Mouse (Mus musculus): ENCODE data around the gene Zc2hc1b. TPM values are rescaled to one million over a fixed set of nuclear protein-coding genes. Genes with fewer than 3 reads are reported as not detected.

The Zc2hc1b gene
- total and polyA plus RNA-seq, 2 experiments from 2014 or later: not detected

DNA sequence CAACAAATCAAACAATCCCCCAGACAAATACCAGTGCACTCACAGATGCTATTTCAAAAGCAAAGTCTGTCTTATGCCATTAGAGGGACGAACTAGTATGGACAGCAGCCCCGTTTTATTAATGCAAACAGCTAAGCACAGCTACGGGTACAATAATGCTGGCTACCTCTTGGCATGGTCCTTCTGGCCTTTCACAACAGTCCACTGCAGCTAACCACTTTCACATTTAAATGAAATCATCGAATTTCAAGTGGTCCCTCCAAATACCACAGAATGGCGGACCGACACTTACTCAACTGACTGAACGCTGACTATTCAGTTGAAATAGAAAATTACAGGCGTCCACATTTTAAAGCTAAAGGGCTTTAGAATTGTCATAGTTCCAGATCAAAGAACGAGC, 34.5 kb upstream of the Zc2hc1b start:
- no peaks in the 10 kb centered on the region for H3K4me1 ChIP-seq (ENCODE audit: insufficient read depth, low read length)
- WGBS: 73% methylated on average over 9 of the region's 9 CpGs
- H3K4me3 ChIP-seq (ENCODE audit: low read depth, low read length): no peak overlapping the region
- TF ChIP-seq CTCF (IDR thresholded peaks at IDR 0.05): no peak
- no peak overlapping the region for H3K9ac ChIP-seq (replicated peaks; ENCODE audit: low read length, poor library complexity, severe bottlenecking)
- DNase-seq (ENCODE audit: low spot score): no peak
- H3K9me3 ChIP-seq (ENCODE audit: low read length): no peaks in the 10 kb centered on the region
- H3K4me2 ChIP-seq (ENCODE audit: low read depth, low read length, poor library complexity, severe bottlenecking): no peak overlapping the region
- H3K27me3 ChIP-seq (ENCODE audit: insufficient read depth, low read length): no peaks in the 10 kb centered on the region
- no peak overlapping the region for H3K27ac ChIP-seq (ENCODE audit: low read depth, low read length)
- H3K36me3 ChIP-seq (ENCODE audit: insufficient read depth, low read length): no peaks in the 10 kb centered on the region
- ATAC-seq (ENCODE audit: low FRiP score): no peak

DNA sequence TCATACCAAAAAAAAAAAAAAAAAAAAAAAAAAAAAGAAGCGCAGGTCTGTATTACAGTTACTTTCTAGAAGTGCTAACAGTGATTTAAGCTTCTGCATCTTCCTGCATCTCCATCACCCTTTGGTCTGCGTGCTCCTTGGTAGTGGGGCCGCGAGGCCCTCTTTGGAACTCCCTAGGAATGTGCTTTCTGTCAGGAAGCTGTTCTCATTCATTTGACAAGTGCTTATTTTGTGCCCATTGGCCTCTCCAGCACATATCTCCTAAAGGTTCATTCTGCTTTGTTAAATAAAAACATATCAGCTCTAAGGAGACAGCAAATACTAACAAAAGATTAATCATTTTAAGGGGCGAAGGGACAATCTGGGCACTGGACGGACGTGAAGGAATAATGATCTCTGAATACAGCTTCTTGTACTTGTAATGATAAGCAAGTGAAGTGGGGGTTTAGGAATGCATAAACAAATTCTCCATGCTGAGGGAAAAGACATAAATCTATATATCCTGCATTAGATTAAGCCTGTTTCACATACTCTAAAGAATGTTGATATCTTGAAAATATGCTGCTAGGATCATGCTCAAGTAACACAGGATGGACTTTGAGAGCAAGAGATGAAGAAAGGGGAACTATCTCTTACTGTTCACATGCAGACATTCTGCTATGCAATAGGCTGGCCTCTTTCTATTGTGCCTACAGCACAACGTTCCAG, 32.3 kb upstream of the Zc2hc1b start:
- TF ChIP-seq CTCF (IDR thresholded peaks at IDR 0.05): no peak
- no peaks in the 10 kb centered on the region for H3K4me1 ChIP-seq (ENCODE audit: insufficient read depth, low read length)
- no peaks in the 10 kb centered on the region for H3K36me3 ChIP-seq (ENCODE audit: insufficient read depth, low read length)
- H3K4me2 ChIP-seq (ENCODE audit: low read depth, low read length, poor library complexity, severe bottlenecking): no peak overlapping the region
- 72% methylated on average over 8 of the region's 8 CpGs for WGBS
- no peaks in the 10 kb centered on the region for H3K9me3 ChIP-seq (ENCODE audit: low read length)
- no peak overlapping the region for H3K27ac ChIP-seq (ENCODE audit: low read depth, low read length)
- H3K9ac ChIP-seq (replicated peaks; ENCODE audit: low read length, poor library complexity, severe bottlenecking): no peak overlapping the region
- ATAC-seq (ENCODE audit: low FRiP score): no peak
- no peak overlapping the region for H3K4me3 ChIP-seq (ENCODE audit: low read depth, low read length)
- no peak for DNase-seq (ENCODE audit: low spot score)
- H3K27me3 ChIP-seq (ENCODE audit: insufficient read depth, low read length): no peaks in the 10 kb centered on the region

DNA sequence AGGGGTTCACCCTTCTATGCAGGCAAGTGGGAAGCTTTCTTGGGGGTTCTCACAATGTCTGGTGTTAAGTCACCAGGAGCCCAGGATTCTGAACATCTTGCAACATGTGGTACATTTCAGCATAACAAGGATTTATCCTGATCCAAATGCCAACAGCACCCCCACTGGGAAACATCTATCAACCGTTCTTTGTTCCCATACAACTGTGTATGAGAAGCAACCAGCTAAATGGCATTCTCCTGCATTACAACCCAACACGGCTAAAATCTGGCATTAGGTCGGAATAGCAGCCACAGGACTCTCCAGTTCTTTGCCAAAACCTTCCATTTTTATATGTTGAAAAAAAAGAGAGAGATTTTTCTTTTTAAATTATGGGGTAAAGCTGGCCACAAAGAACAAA, 31.7 kb upstream of the Zc2hc1b start:
- Histone ChIP-seq H3K4me3 (ENCODE audit: low read depth, low read length) (no peak overlapping the region), H3K9ac (replicated peaks; ENCODE audit: low read length, poor library complexity, severe bottlenecking) (no peak overlapping the region), H3K4me2 (ENCODE audit: low read depth, low read length, poor library complexity, severe bottlenecking) (no peak overlapping the region), H3K27me3 (ENCODE audit: insufficient read depth, low read length) (no peaks in the 10 kb centered on the region), H3K4me1 (ENCODE audit: insufficient read depth, low read length) (no peaks in the 10 kb centered on the region), H3K9me3 (ENCODE audit: low read length) (no peaks in the 10 kb centered on the region), H3K36me3 (ENCODE audit: insufficient read depth, low read length) (no peaks in the 10 kb centered on the region), H3K27ac (ENCODE audit: low read depth, low read length) (no peak overlapping the region)
- DNase-seq (ENCODE audit: low spot score) (no peak), ATAC-seq (ENCODE audit: low FRiP score) (no peak)
- 47% methylated on average over 3 of the region's 3 CpGs for WGBS
- TF ChIP-seq CTCF (IDR thresholded peaks at IDR 0.05): no peak

DNA sequence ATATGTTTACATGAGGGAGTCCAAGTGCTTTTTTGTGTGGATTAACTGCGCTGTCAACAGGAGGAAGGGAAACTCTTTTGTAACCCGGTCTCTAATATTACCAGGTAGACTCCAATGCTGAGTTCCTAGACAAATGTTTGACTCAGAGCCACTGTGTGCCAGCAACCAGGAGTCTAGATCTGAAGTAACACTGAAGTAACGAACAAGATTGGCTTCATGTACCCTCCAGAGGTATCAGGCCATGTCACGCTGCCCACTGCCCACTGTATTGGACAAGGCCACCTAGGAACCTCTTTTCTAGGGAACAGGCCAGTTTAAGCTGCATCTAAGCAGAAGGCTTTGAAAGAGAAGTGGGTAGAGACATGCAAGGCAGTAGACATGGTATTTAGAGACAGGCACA, 31.2 kb upstream of the Zc2hc1b start:
- H3K36me3 ChIP-seq (ENCODE audit: insufficient read depth, low read length): no peaks in the 10 kb centered on the region
- DNase-seq (ENCODE audit: low spot score) (no peak), ATAC-seq (ENCODE audit: low FRiP score) (no peak)
- H3K9me3 ChIP-seq (ENCODE audit: low read length): no peaks in the 10 kb centered on the region
- H3K9ac ChIP-seq (replicated peaks; ENCODE audit: low read length, poor library complexity, severe bottlenecking): no peak overlapping the region
- WGBS: 92% methylated on average over 4 of the region's 4 CpGs
- TF ChIP-seq CTCF (IDR thresholded peaks at IDR 0.05): no peak
- H3K27ac ChIP-seq (ENCODE audit: low read depth, low read length): no peak overlapping the region
- no peak overlapping the region for H3K4me2 ChIP-seq (ENCODE audit: low read depth, low read length, poor library complexity, severe bottlenecking)
- no peak overlapping the region for H3K4me3 ChIP-seq (ENCODE audit: low read depth, low read length)
- H3K27me3 ChIP-seq (ENCODE audit: insufficient read depth, low read length): no peaks in the 10 kb centered on the region
- no peaks in the 10 kb centered on the region for H3K4me1 ChIP-seq (ENCODE audit: insufficient read depth, low read length)

DNA sequence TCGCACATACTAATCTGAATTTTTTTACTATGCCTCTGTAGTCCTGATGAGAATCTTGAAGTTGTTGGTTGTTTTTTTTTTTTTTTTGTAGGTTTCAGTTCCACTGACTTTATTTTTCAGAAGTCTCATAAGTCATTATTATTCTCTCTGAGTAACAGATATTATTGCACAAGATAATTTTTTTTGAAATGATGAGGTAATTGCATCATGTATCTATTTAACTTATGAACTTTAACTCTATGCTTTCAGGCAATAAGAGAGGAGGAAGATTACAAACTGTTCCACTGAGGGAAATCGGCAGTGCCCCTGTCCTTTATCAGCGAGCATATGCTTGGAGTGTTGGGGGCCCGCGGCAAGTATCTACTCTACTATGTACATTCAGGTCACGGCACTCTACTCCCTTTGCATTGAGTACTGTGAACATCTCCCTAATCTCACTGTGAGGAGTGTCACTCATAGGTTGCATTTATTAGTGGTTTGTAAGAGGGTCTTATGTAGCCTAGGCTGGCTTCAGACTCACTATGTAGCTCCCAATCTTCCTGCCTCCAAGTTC, 24.0 kb upstream of the Zc2hc1b start:
- Histone ChIP-seq H3K27ac (ENCODE audit: low read depth, low read length) (no peak overlapping the region), H3K4me1 (ENCODE audit: insufficient read depth, low read length) (no peaks in the 10 kb centered on the region), H3K4me3 (ENCODE audit: low read depth, low read length) (no peak overlapping the region), H3K9ac (replicated peaks; ENCODE audit: low read length, poor library complexity, severe bottlenecking) (no peak overlapping the region), H3K9me3 (ENCODE audit: low read length) (no peaks in the 10 kb centered on the region; the same call in 1 of the 2 replicates), H3K4me2 (ENCODE audit: low read depth, low read length, poor library complexity, severe bottlenecking) (no peak overlapping the region), H3K27me3 (ENCODE audit: insufficient read depth, low read length) (no peaks in the 10 kb centered on the region), H3K36me3 (ENCODE audit: insufficient read depth, low read length) (no peaks in the 10 kb centered on the region)
- TF ChIP-seq CTCF (IDR thresholded peaks at IDR 0.05): no peak
- no peak for DNase-seq (ENCODE audit: low spot score)
- WGBS: 91% methylated on average over 6 of the region's 6 CpGs
- no peak for ATAC-seq (ENCODE audit: low FRiP score)

DNA sequence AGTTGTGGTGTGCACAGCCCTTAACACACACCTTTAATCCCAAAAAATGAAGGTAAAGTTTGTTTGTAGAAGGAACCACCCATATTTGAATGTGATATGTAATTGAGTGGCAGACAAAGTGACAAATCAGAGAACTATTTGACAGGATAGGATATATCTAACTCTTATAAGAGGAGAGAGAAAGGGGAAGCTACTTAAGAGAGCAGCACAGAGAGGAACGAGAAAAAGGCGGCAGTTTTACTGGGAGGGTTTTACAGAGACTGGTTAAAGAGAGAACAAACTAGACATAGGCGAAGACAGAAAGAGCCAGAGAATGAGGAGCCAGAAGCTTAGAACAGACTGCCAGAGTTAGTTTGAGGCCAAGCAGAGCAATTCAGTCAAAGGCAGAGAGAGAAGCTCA, 23.0 kb upstream of the Zc2hc1b start:
- Histone ChIP-seq H3K4me3 (ENCODE audit: low read depth, low read length) (no peak overlapping the region), H3K4me1 (ENCODE audit: insufficient read depth, low read length) (no peaks in the 10 kb centered on the region), H3K36me3 (ENCODE audit: insufficient read depth, low read length) (no peaks in the 10 kb centered on the region), H3K9me3 (ENCODE audit: low read length) (no peaks in the 10 kb centered on the region; the same call in 1 of the 2 replicates), H3K4me2 (ENCODE audit: low read depth, low read length, poor library complexity, severe bottlenecking) (no peak overlapping the region), H3K27ac (ENCODE audit: low read depth, low read length) (no peak overlapping the region), H3K27me3 (ENCODE audit: insufficient read depth, low read length) (no peaks in the 10 kb centered on the region), H3K9ac (replicated peaks; ENCODE audit: low read length, poor library complexity, severe bottlenecking) (no peak overlapping the region)
- WGBS: 93% methylated on average over 3 of the region's 3 CpGs
- ATAC-seq (ENCODE audit: low FRiP score): no peak
- no peak for TF ChIP-seq CTCF (IDR thresholded peaks at IDR 0.05)
- no peak for DNase-seq (ENCODE audit: low spot score)

Measured in midbrain, postnatal 0 days (tissue).